Mouse (Mus musculus) embryonic facial prominence, embryonic 14.5 days (tissue): ENCODE results near the gene Ms4a13. TPM values are rescaled to one million over a fixed set of nuclear protein-coding genes. Genes with fewer than 3 reads are reported as not detected.
A peak's percentile ranks its signal among the peaks of the same experiment; 100 is the strongest.
"Not testable (repeated sequence)": the region's sequence is repeated elsewhere in the genome, so short reads cannot be mapped to it uniquely, and the experiment has no call there.

Experiments
- ATAC-seq: fragments of 200-750 bp; cut with Nextera tagmentation; 2 replicates; pipeline ENCODE4 v1.8.0; 2017; ENCODE audit warnings: low read depth, moderate number of reproducible peaks, moderate TSS enrichment
- DNase-seq: peaks from one replicate; pipeline ENCODE4 v3.0.0-alpha.2; 2015; ENCODE audit warnings: low spot score
- H3K27ac ChIP-seq: fragments of 300-500 bp; sonication (generic); replicated peaks from 2 replicates; pipeline ENCODE4 v1.5.1; 2014; ENCODE audit warnings: low read depth, mild to moderate bottlenecking, low read length, moderate library complexity
- H3K27me3 ChIP-seq: fragments of 300-500 bp; sonication (generic); replicated peaks from 2 replicates; pipeline ENCODE4 v1.6.1; 2014; ENCODE audit warnings: low read length; ENCODE audit not compliant: control insufficient read depth, insufficient read depth
- H3K36me3 ChIP-seq: fragments of 300-500 bp; sonication (generic); 2 replicates; pipeline ENCODE4 v1.6.1; 2014; ENCODE audit warnings: low read length, mixed read lengths; ENCODE audit not compliant: control insufficient read depth, insufficient read depth
- H3K4me1 ChIP-seq: fragments of 300-500 bp; sonication (generic); 2 replicates; pipeline ENCODE4 v1.6.1; 2014; ENCODE audit warnings: antibody characterized with exemption, low read length; ENCODE audit not compliant: control insufficient read depth, insufficient read depth
- H3K4me2 ChIP-seq: fragments of 300-500 bp; sonication (generic); 2 replicates; pipeline ENCODE4 v1.6.1; 2014; ENCODE audit warnings: low read depth, mild to moderate bottlenecking, low read length, moderate library complexity, mixed read lengths
- H3K4me3 ChIP-seq: fragments of 300-500 bp; sonication (generic); 2 replicates; pipeline ENCODE4 v1.5.1; 2014; ENCODE audit warnings: low read depth, mild to moderate bottlenecking, low read length
- H3K9ac ChIP-seq: fragments of 300-500 bp; sonication (generic); 2 replicates; pipeline ENCODE4 v1.6.1; 2014; ENCODE audit warnings: low read depth, mild to moderate bottlenecking, low read length, moderate library complexity, mixed read lengths
- H3K9me3 ChIP-seq: fragments of 300-500 bp; sonication (generic); 2 replicates; pipeline ENCODE4 v1.6.1; 2016; ENCODE audit warnings: low read length; ENCODE audit not compliant: control insufficient read depth
- WGBS: fragments of 180-500 bp; shearing (Covaris S2); extraction: QIAGEN DNeasy Blood & Tissue Kit; methylation state at CpG from one replicate; pipeline ENCODE4 v1.1.7; 2014; 5-methylcytosine and 5-hydroxymethylcytosine counted together
- polyA plus RNA-seq: library from polyadenylated mRNA; unstranded; fragments of >200 nt; fragmentation: Nextera tagmentation; extraction: Ambion mirVana; gene quantifications from 2 replicates; pipeline ENCODE4 v1.2.1, GENCODE M21; 2014

The Ms4a13 gene
- polyA plus RNA-seq, 1 experiment from 2014 or later: not detected

GRCm38 (mm10) chr19:11177464-11177863, 19.1 kb downstream of the Ms4a13 start:
- Histone ChIP-seq H3K9ac (no peak overlapping the region), H3K36me3 (no peaks in the 10 kb centered on the region), H3K9me3 (no peaks in the 10 kb centered on the region), H3K4me1 (no peaks in the 10 kb centered on the region), H3K27me3 (no peaks in the 10 kb centered on the region), H3K27ac (no peak overlapping the region), H3K4me2 (no peak overlapping the region), H3K4me3 (no peak overlapping the region)
- ATAC-seq (no peak), DNase-seq (no peak)
- 62% methylated on average over 2 of the region's 2 CpGs for WGBS

- no peaks in the 10 kb centered on the region for H3K9me3 ChIP-seq
- no peaks in the 10 kb centered on the region for H3K4me1 ChIP-seq
- H3K4me2 ChIP-seq: no peak within 1 kb of the TSS
- no peak within 1 kb of the TSS for H3K9ac ChIP-seq
- no peaks in the 10 kb centered on the region for H3K27me3 ChIP-seq
- 24% methylated on average over 10 of the region's 10 CpGs for WGBS
- H3K4me3 ChIP-seq: no peak within 1 kb of the TSS
- H3K27ac ChIP-seq: no peak within 1 kb of the TSS
- no peak for ATAC-seq
- no peaks in the 10 kb centered on the region for H3K36me3 ChIP-seq
- no peak for DNase-seq
Measured at GRCm38 (mm10) chr19:11165172-11165571, 31.4 kb downstream of the Ms4a13 start, which contains the start of gene 1700025F22Rik. TSS of gene 1700025F22Rik (minus strand) at chr19:11165320.

- not testable (repeated sequence) for ATAC-seq, H3K27ac ChIP-seq, H3K4me1 ChIP-seq, H3K27me3 ChIP-seq, H3K9me3 ChIP-seq, H3K4me3 ChIP-seq, H3K36me3 ChIP-seq, DNase-seq, H3K9ac ChIP-seq, H3K4me2 ChIP-seq
- 81% methylated on average over 6 of the region's 6 CpGs for WGBS
Measured at GRCm38 (mm10) chr19:11157890-11158289, 38.6 kb downstream of the Ms4a13 start.

GRCm38 (mm10) chr19:11135336-11135735, 61.2 kb downstream of the Ms4a13 start:
- H3K4me3 ChIP-seq: no peak overlapping the region
- no peaks in the 10 kb centered on the region for H3K4me1 ChIP-seq
- no peak overlapping the region for H3K9ac ChIP-seq
- H3K36me3 ChIP-seq: no peaks in the 10 kb centered on the region
- no peak overlapping the region for H3K4me2 ChIP-seq
- H3K27ac ChIP-seq: no peak overlapping the region
- no peaks in the 10 kb centered on the region for H3K27me3 ChIP-seq
- DNase-seq (no peak), ATAC-seq (no peak)
- 67% methylated on average over 4 of the region's 4 CpGs for WGBS
- no peaks in the 10 kb centered on the region for H3K9me3 ChIP-seq

GRCm38 (mm10) chr19:11134852-11135251, 61.7 kb downstream of the Ms4a13 start:
- Histone ChIP-seq H3K9ac (no peak overlapping the region), H3K4me3 (no peak overlapping the region), H3K36me3 (no peaks in the 10 kb centered on the region), H3K4me1 (no peaks in the 10 kb centered on the region), H3K27ac (no peak overlapping the region), H3K27me3 (no peaks in the 10 kb centered on the region), H3K4me2 (no peak overlapping the region), H3K9me3 (no peaks in the 10 kb centered on the region)
- DNase-seq: no peak
- WGBS: 85% methylated on average over 2 of the region's 2 CpGs
- no peak for ATAC-seq

GRCm38 (mm10) chr19:11130776-11131175, 65.8 kb downstream of the Ms4a13 start, which contains the start of gene 1700017D01Rik:
TSS of gene 1700017D01Rik (minus strand) at chr19:11130876.
- H3K27ac ChIP-seq, H3K4me2 ChIP-seq, H3K27me3 ChIP-seq, H3K36me3 ChIP-seq, H3K4me1 ChIP-seq, H3K9ac ChIP-seq, H3K9me3 ChIP-seq, DNase-seq, H3K4me3 ChIP-seq, ATAC-seq: not testable (repeated sequence)
- 86% methylated on average over 8 of the region's 8 CpGs for WGBS

- DNase-seq (no peak), ATAC-seq (no peak)
- no peak overlapping the region for H3K4me2 ChIP-seq
- no peak overlapping the region for H3K4me3 ChIP-seq
- no peak overlapping the region for H3K9ac ChIP-seq
- no peak overlapping the region for H3K27ac ChIP-seq
- peaks cover 8% of the 10 kb centered on the region; the same call in 1 of the 2 replicates for H3K9me3 ChIP-seq
- 85% methylated on average over 1 of the region's 1 CpGs for WGBS
- no peaks in the 10 kb centered on the region for H3K27me3 ChIP-seq
- H3K4me1 ChIP-seq: no peaks in the 10 kb centered on the region
- H3K36me3 ChIP-seq: no peaks in the 10 kb centered on the region
Measured at GRCm38 (mm10) chr19:11129702-11130101, 66.8 kb downstream of the Ms4a13 start.

- Histone ChIP-seq H3K9me3 (peaks cover 13% of the 10 kb centered on the region; the same call in 1 of the 2 replicates), H3K9ac (peak overlapping the region; percentile 58), H3K4me3 (peak overlapping the region; percentile 40), H3K4me2 (peak overlapping the region; percentile 43)
- not testable (repeated sequence) for DNase-seq, H3K27ac ChIP-seq, H3K36me3 ChIP-seq, H3K27me3 ChIP-seq, H3K4me1 ChIP-seq
- peak; percentile 98 for ATAC-seq
- WGBS: 0% methylated on average over 4 of the region's 38 CpGs
Measured at GRCm38 (mm10) chr19:11121016-11121420, 75.5 kb downstream of the Ms4a13 start.
